Mouse (Mus musculus) forebrain, embryonic 13.5 days (tissue): ENCODE measurements at regions not wholly inside any gene's neighbourhood (a gene's known extent, or its start where the extent isn't known, plus 50 kb on each side); places are given as distances from the start of the nearest gene placed in this dataset.
A peak's percentile ranks its signal among the peaks of the same experiment; 100 is the strongest.

Experiments used
- ATAC-seq: fragments of 200-750 bp; cut with Nextera tagmentation; 2 replicates; pipeline ENCODE4 v1.8.0; 2017
- H3K27ac ChIP-seq: fragments of 300-500 bp; sonication (generic); 2 replicates; pipeline ENCODE4 v1.5.1; 2015; ENCODE audit warnings: inconsistent platforms, mild to moderate bottlenecking, moderate library complexity
- H3K27me3 ChIP-seq: fragments of 300-500 bp; sonication (generic); 2 replicates; pipeline ENCODE4 v1.6.1; 2015; ENCODE audit warnings: mild to moderate bottlenecking, inconsistent platforms
- H3K36me3 ChIP-seq: fragments of 300-500 bp; sonication (generic); 2 replicates; pipeline ENCODE4 v1.6.1; 2015; ENCODE audit warnings: mild to moderate bottlenecking, inconsistent platforms; ENCODE audit not compliant: poor library complexity, severe bottlenecking
- H3K4me1 ChIP-seq: fragments of 300-500 bp; sonication (generic); 2 replicates; pipeline ENCODE4 v1.6.1; 2015; ENCODE audit warnings: inconsistent platforms
- H3K4me2 ChIP-seq: fragments of 300-500 bp; sonication (generic); 2 replicates; pipeline ENCODE4 v1.6.1; 2015; ENCODE audit warnings: inconsistent platforms, mild to moderate bottlenecking, moderate library complexity
- H3K4me3 ChIP-seq: fragments of 300-500 bp; sonication (generic); 2 replicates; pipeline ENCODE4 v1.5.1; 2015; ENCODE audit warnings: mild to moderate bottlenecking, inconsistent platforms
- H3K9ac ChIP-seq: fragments of 300-500 bp; sonication (generic); 2 replicates; pipeline ENCODE4 v1.6.1; 2015; ENCODE audit warnings: mild to moderate bottlenecking, inconsistent platforms
- H3K9me3 ChIP-seq: fragments of 300-500 bp; sonication (generic); replicated peaks from 2 replicates; pipeline ENCODE4 v1.6.1; 2016; ENCODE audit warnings: inconsistent platforms
- WGBS: fragments of 180-500 bp; shearing (Covaris S2); methylation state at CpG from one replicate; pipeline ENCODE4 v1.1.7; 2015; 5-methylcytosine and 5-hydroxymethylcytosine counted together

GRCm38 (mm10) chr5:118365651-118366050 is 120.6 kb downstream of the 2410131K14Rik start:
- Histone ChIP-seq H3K27me3 (0 out of 2 replicates have a peak, but pooled peaks cover 3% of the 10 kb centered on the region), H3K9ac (no peak overlapping the region), H3K9me3 (no peaks in the 10 kb centered on the region), H3K4me2 (no peak overlapping the region), H3K4me3 (no peak overlapping the region), H3K27ac (no peak overlapping the region), H3K4me1 (no peaks in the 10 kb centered on the region), H3K36me3 (no peaks in the 10 kb centered on the region)
- 36% methylated on average over 5 of the region's 5 CpGs for WGBS
- ATAC-seq, result no peak

DNA sequence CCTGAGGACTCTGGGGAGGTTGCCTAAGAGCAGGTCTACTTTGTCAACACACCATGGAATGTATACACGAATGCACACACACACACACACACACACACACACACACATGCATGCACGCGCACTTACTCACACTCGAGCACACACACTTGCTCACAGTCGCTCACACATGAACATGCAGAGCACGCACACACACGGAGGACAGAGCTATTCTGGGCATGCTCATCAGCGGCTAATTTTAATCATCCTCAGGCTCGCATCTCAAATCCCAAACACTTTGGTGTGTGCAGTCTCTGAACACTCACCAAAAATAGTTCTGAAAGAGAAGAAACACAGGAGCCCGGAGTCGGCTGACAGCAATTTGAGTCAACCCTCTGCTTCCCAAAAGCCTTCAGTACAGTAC is 122.0 kb downstream of the 2410131K14Rik start:
- Histone ChIP-seq H3K4me1 (no peaks in the 10 kb centered on the region), H3K9ac (no peak overlapping the region), H3K4me3 (no peak overlapping the region), H3K4me2 (no peak overlapping the region), H3K9me3 (no peaks in the 10 kb centered on the region), H3K27me3 (0 out of 2 replicates have a peak, but pooled peaks cover 3% of the 10 kb centered on the region), H3K27ac (no peak overlapping the region), H3K36me3 (no peaks in the 10 kb centered on the region)
- ATAC-seq, result no peak
- 90% methylated on average over 11 of the region's 11 CpGs for WGBS

DNA sequence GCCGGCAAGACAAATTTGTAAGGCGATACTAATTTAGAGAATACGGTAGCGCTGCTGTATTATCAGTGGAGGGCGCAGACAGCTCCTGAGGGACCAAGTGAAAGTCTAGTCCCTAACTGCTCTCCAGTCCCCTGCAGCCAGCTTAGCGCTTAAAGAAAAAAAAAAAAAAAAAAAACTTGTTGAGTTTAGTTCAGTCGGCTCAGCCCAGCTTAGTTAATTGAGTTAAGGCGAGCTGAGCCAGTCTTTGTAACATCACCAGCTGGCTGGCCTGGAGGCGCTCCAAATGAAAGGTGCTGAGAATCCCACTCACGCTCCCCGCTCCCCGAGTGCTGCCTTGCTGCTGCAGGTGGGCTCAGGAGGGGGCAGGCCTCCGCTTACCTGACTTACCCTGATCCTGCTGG is 128.6 kb downstream of the 2410131K14Rik start:
- H3K4me1 ChIP-seq, result peaks cover 12% of the 10 kb centered on the region
- no peak for ATAC-seq
- no peak overlapping the region for H3K4me3 ChIP-seq
- peak overlapping the region; percentile 32 for H3K4me2 ChIP-seq
- no peaks in the 10 kb centered on the region for H3K36me3 ChIP-seq
- no peaks in the 10 kb centered on the region for H3K9me3 ChIP-seq
- no peak overlapping the region for H3K27ac ChIP-seq
- 4% methylated on average over 13 of the region's 13 CpGs for WGBS
- 0 out of 2 replicates have a peak, but pooled peaks cover 12% of the 10 kb centered on the region for H3K27me3 ChIP-seq
- no peak overlapping the region for H3K9ac ChIP-seq

DNA sequence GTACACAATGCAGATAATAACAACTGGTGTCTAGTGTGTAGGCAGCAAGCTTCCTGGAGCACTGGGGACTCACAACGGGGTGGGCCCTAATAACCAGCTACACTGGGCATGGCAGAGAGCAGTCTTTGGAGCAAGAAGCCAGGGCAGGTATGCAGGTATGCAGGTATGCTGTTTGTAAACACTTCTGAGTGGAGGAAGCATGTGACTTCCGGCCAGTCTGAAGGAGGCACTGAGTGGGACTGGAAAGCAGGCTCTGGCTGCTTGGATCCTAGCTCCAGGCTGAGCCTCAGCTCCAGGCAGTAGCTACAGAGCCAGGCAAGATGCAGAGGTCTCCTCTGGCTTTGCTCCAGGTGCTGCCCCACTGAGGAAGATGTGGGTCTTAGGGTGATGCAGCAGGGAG is 129.9 kb downstream of the 2410131K14Rik start:
- no peak overlapping the region for H3K9ac ChIP-seq
- WGBS, result 73% methylated on average over 2 of the region's 2 CpGs
- no peak overlapping the region for H3K4me3 ChIP-seq
- H3K36me3 ChIP-seq, result no peaks in the 10 kb centered on the region
- no peak for ATAC-seq
- peaks cover 25% of the 10 kb centered on the region; the same call in 1 of the 2 replicates for H3K27me3 ChIP-seq
- H3K9me3 ChIP-seq, result no peaks in the 10 kb centered on the region
- no peak overlapping the region for H3K4me2 ChIP-seq
- no peak overlapping the region for H3K27ac ChIP-seq
- H3K4me1 ChIP-seq, result peaks cover 19% of the 10 kb centered on the region

- no peak for ATAC-seq
- peaks cover 25% of the 10 kb centered on the region; the same call in 1 of the 2 replicates for H3K27me3 ChIP-seq
- 71% methylated on average over 5 of the region's 5 CpGs for WGBS
Observed at GRCm38 (mm10) chr5:118375916-118376315, 130.9 kb downstream of the 2410131K14Rik start.

DNA sequence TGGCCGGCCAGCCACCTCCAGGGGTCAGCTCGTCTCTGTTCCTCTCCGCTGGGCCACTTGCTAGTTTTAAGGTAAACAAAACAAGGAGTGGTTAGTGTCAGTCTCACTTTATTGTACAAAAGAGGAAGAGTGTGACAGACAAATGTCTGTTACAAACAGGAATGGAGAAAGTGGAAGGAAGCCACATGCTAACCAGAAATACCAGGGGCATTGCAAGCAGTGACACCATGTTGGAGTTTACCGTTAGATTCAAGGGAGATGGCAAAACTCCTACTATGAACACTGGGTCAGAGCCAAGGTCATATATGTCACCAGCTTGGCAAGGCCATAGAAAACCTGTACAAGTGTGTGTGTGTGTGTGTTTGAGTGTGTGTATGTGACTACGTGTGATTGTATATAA is 131.5 kb downstream of the 2410131K14Rik start:
- 62% methylated on average over 5 of the region's 5 CpGs for WGBS
- Histone ChIP-seq H3K4me2 (no peak overlapping the region), H3K4me1 (peaks cover 30% of the 10 kb centered on the region), H3K27ac (no peak overlapping the region), H3K36me3 (no peaks in the 10 kb centered on the region), H3K4me3 (no peak overlapping the region), H3K9me3 (no peaks in the 10 kb centered on the region), H3K9ac (no peak overlapping the region), H3K27me3 (peaks cover 25% of the 10 kb centered on the region; the same call in 1 of the 2 replicates)
- no peak for ATAC-seq

More at GRCm38 (mm10) chr5:118375916-118376315, 130.9 kb downstream of the 2410131K14Rik start:
- Histone ChIP-seq H3K9me3 (no peaks in the 10 kb centered on the region), H3K4me1 (peaks cover 26% of the 10 kb centered on the region), H3K4me2 (no peak overlapping the region), H3K4me3 (no peak overlapping the region), H3K36me3 (no peaks in the 10 kb centered on the region), H3K27ac (no peak overlapping the region), H3K9ac (no peak overlapping the region)

GRCm38 (mm10) chr5:118377402-118377848 is 132.4 kb downstream of the 2410131K14Rik start:
- H3K4me2 ChIP-seq, result no peak overlapping the region
- H3K27me3 ChIP-seq, result peaks cover 25% of the 10 kb centered on the region; the same call in 1 of the 2 replicates
- no peak overlapping the region for H3K27ac ChIP-seq
- H3K4me3 ChIP-seq, result no peak overlapping the region
- ATAC-seq, result no peak
- WGBS, result 57% methylated on average over 8 of the region's 8 CpGs
- no peaks in the 10 kb centered on the region for H3K36me3 ChIP-seq
- H3K4me1 ChIP-seq, result peaks cover 33% of the 10 kb centered on the region
- no peak overlapping the region for H3K9ac ChIP-seq
- no peaks in the 10 kb centered on the region for H3K9me3 ChIP-seq

GRCm38 (mm10) chr5:118379245-118380051 is 134.4 kb downstream of the 2410131K14Rik start:
- no peak overlapping the region for H3K9ac ChIP-seq
- WGBS, result 31% methylated on average over 24 of the region's 24 CpGs
- ATAC-seq, result no peak
- H3K36me3 ChIP-seq, result no peaks in the 10 kb centered on the region
- H3K4me2 ChIP-seq, result no peak overlapping the region
- no peak overlapping the region for H3K27ac ChIP-seq
- H3K27me3 ChIP-seq, result peaks cover 21% of the 10 kb centered on the region; the same call in 1 of the 2 replicates
- no peak overlapping the region for H3K4me3 ChIP-seq
- H3K9me3 ChIP-seq, result no peaks in the 10 kb centered on the region
- H3K4me1 ChIP-seq, result peaks cover 21% of the 10 kb centered on the region

DNA sequence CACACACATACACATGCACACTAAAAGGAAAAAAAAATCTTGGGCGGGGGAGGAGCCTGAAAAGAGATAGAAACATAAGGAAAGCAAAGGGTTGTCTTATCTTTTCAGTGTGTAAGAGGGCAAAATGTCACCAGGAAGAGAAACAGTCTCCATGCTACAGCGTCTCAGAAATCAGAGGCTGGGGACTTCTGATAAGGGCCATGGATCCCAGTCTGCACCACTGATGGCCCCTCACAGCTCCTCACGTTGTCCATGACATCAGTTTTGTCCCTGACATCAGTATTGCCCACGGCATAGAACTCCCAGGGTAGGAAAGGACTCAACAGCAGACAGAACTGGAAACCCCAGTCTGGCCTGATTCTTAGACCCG is 135.0 kb downstream of the 2410131K14Rik start:
- Histone ChIP-seq H3K27me3 (peaks cover 18% of the 10 kb centered on the region; the same call in 1 of the 2 replicates), H3K36me3 (no peaks in the 10 kb centered on the region), H3K9me3 (no peaks in the 10 kb centered on the region), H3K4me2 (peak overlapping the region; percentile 80), H3K9ac (no peak overlapping the region), H3K4me1 (peaks cover 21% of the 10 kb centered on the region), H3K27ac (peak overlapping the region; percentile 72), H3K4me3 (peak overlapping the region; percentile 47)
- ATAC-seq, result no peak
- 30% methylated on average over 5 of the region's 5 CpGs for WGBS

DNA sequence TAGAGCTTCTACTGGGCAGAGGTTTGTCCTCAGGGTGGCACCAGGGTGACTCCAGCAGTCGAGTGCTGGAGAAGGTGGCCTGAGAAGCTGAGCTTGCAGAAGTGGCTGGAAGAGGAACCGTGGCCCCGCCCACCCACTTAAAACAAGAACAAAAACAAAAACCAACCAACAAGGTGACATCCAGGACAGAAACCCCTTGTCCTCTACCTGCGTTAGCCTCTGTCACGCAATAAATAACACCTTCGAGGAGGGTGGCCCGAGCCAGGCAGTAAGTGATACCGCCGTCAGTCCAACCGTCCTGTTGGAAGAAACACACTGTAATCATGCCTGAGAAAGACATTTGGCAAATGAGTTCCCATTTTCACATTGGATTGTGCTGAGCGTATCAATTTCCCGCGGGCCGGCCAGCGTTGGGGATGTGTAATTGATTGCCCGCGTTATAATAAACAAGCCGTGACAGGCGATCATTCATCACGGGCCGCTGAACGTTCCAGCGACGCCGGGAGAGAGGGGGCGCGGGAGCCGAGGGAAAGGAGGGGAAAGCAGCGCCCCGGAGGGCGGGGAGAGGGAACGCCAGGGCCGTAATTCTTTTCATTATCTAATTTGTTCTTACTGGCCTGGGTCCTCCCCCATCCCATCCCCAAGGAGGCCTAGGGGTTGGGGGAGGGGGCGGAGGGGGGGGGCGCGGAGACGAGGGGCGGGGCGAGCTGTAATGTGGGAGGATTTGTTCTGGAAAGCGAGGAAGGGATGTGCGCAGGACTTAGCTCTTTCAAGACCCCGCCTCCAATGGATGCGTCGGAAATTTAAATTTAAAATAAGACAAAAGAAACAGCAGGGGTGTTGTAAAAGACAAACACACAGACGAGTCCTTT is 135.6 kb downstream of the 2410131K14Rik start:
- Histone ChIP-seq H3K27me3 (peaks cover 16% of the 10 kb centered on the region; the same call in 1 of the 2 replicates), H3K4me2 (peak overlapping the region; percentile 80), H3K27ac (peak overlapping the region; percentile 72), H3K4me3 (peak overlapping the region; percentile 47), H3K9ac (peak overlapping the region; percentile 59), H3K9me3 (no peaks in the 10 kb centered on the region), H3K4me1 (peaks cover 21% of the 10 kb centered on the region), H3K36me3 (no peaks in the 10 kb centered on the region)
- peak; percentile 74 for ATAC-seq
- 1% methylated on average over 44 of the region's 45 CpGs for WGBS

- peak; percentile 79 for ATAC-seq
- Histone ChIP-seq H3K4me2 (peak overlapping the region; percentile 80), H3K36me3 (no peaks in the 10 kb centered on the region), H3K4me3 (peak overlapping the region; percentile 47), H3K4me1 (peaks cover 21% of the 10 kb centered on the region), H3K9ac (peak overlapping the region; percentile 59), H3K27me3 (peaks cover 16% of the 10 kb centered on the region; the same call in 1 of the 2 replicates), H3K27ac (peak overlapping the region; percentile 72), H3K9me3 (no peaks in the 10 kb centered on the region)
- WGBS, result 1% methylated on average over 12 of the region's 12 CpGs
Observed at GRCm38 (mm10) chr5:118381294-118381675, 136.3 kb downstream of the 2410131K14Rik start.

DNA sequence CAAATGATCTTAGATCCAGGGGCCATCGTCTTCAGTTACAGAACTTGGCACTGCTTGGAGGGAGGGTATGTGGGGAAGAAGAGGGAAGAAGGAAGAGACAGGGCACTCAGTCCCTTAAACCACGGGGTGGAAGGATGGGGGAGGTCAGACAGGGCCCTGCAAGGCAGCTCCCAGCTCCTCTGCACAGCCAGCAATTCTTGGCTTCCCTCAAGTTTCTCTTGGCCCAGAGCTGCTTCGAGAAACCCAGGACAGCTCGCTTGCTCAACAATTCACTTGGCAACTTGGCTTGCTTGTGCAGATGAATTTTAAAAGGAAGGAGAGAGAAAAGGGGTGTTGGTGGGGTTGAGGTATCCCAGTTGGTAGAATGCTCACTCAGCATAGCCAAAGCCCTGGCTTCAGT is 141.1 kb downstream of the 2410131K14Rik start:
- no peaks in the 10 kb centered on the region for H3K27me3 ChIP-seq
- no peak for ATAC-seq
- WGBS, result 81% methylated on average over 4 of the region's 4 CpGs

More for the DNA sequence above, 141.1 kb downstream of the 2410131K14Rik start:
- no peak overlapping the region for H3K4me2 ChIP-seq
- peaks cover 14% of the 10 kb centered on the region for H3K4me1 ChIP-seq
- H3K9ac ChIP-seq, result no peak overlapping the region
- H3K36me3 ChIP-seq, result no peaks in the 10 kb centered on the region
- H3K27ac ChIP-seq, result no peak overlapping the region
- H3K4me3 ChIP-seq, result no peak overlapping the region
- H3K9me3 ChIP-seq, result peaks cover 15% of the 10 kb centered on the region
